Mouse (Mus musculus) urinary bladder, postnatal 14 days (tissue): ENCODE measurements around the gene Efcab5.
A peak's percentile ranks its signal among the peaks of the same experiment; 100 is the strongest.
"Not testable (repeated sequence)": the region's sequence is repeated elsewhere in the genome, so short reads cannot be mapped to it uniquely, and the experiment has no call there.

Source experiments
- DNase-seq: peaks from one replicate; pipeline ENCODE4 v3.0.0; 2021; ENCODE audit warnings: low spot score

Gene Efcab5

GRCm38 (mm10) chr11:77174531-77174930, 14.2 kb downstream of the Efcab5 start:
- DNase-seq = no peak

- no peak for DNase-seq
Observed at GRCm38 (mm10) chr11:77173731-77174130, 15.0 kb downstream of the Efcab5 start.

DNA sequence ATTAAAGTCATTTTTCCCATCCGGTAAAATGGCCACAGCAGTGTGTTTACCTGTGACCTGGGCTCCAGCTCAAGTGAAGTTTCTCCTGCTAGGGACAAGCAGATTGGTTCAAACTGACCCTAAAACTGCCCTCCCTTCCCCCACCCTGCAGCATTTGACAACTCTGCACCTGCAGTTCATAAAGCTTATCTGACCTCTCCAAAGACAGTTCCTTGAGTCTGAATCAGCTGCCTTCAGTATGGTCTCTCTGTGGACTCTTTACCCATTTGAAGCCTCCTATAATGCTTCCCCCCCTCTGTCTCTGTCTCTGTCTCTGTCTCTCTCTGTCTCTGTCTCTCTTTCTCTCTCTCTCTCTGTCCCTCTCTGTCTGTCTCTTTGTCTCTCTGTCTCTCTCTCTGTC, 28.0 kb downstream of the Efcab5 start:
- no peak for DNase-seq

GRCm38 (mm10) chr11:77160341-77160740, 28.4 kb downstream of the Efcab5 start:
- peak; percentile 20 for DNase-seq

- DNase-seq = no peak
Observed at GRCm38 (mm10) chr11:77154214-77154613, 34.6 kb downstream of the Efcab5 start.

DNA sequence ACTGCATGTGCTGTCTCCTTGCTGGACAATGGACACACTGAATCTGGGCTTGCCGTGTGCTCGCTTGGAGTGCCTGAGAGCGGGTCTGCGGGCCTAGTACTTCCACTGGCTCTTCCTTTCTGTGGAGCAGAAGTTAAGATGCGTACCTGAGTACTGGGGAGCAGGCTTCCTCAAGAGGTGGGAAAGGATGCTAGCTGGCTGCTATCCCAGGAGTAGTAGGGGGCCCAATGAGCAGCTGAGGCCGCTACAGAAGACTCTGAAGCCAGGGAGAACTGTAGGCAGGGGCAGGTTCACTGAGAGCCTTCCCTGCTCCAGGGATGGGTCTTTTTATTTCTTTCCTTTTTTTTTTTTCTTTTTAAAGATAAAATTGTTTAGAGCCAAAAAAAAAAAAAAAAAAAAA, 38.0 kb downstream of the Efcab5 start:
- no peak for DNase-seq

- not testable (repeated sequence) for DNase-seq
Observed at GRCm38 (mm10) chr11:77149783-77150630, 38.8 kb downstream of the Efcab5 start.

DNA sequence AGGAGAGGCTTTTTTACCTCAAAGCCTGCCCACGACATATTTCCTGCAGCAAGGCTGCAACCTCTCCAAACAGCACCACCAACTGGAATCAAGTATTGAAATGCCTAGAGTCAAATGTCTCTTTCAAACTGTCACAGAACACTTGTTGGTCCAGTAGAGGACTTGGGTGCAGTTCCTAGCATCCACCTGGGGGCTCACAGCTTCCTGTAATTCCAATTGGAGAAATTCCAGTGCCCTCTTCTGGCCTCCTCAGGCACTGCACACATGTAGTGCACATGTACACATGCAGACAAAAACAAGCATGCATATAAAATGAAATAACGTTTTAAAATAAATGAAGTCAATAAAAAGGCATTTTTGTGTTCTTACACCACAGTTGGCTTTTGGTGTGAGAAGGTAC, 40.0 kb downstream of the Efcab5 start:
- DNase-seq = no peak

GRCm38 (mm10) chr11:77147753-77148152, 41.0 kb downstream of the Efcab5 start:
- no peak for DNase-seq

DNA sequence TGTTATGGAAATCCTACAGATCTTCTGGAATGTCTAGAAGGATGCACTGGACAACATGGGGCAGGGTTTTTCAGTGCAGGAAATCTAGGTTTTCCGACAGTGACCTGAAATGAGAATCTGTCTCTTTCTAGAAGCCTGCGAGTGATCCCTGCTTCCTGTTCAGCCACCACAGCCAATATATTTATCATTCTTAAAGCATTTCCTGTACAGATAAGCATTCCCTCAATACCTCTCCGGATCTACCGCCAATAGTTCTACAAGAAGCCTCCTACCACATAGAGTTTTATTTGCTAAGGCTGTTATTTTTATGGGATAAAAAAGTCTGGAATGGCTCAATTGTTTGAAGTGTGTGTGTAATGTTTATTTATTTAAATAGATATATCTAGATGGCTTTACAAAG, 43.3 kb downstream of the Efcab5 start:
- no peak for DNase-seq

- no peak for DNase-seq
Observed at GRCm38 (mm10) chr11:77141938-77142337, 46.8 kb downstream of the Efcab5 start.

DNA sequence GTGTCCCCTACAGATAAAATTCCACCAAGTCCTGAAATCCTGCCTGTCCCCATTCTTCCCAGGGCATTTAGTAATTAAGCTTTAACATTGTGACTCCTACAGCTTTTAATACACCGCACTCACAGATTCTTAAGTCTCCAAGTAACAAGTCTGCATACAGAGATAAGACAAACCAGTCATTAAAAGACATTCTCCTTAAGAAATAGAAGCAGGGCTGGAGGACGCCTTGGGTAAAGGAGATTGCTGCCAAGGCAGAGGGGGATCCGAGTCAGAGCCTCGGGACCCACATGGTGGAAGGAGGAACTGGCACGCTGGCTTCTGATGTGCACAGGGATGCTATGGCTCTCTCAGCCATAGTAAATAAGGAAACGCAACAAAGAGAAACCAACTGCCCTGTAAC, 48.8 kb downstream of the Efcab5 start:
- no peak for DNase-seq

GRCm38 (mm10) chr11:77133450-77133849, 55.3 kb downstream of the Efcab5 start:
- no peak for DNase-seq

DNA sequence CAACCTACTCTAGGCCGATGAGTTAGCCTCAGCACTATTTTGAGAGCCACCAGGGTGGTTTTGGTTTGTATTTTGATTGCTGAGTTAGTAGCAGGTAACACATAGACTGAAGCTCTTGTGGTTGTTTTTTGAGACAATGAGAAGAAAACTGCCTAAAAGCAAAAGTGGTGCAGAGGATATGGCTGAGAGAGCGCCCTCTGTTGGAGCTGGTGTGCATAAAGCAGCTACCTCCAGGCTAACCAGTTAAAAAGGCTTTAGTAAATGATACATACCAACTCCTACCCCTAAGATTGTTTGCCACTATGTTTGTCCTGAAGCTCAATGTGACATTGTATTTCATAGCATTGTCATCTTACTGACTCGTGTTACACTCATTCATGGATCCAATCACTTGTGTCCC, 56.2 kb downstream of the Efcab5 start:
- no peak for DNase-seq

- no peak for DNase-seq
Observed at GRCm38 (mm10) chr11:77128562-77128961, 60.2 kb downstream of the Efcab5 start.

DNA sequence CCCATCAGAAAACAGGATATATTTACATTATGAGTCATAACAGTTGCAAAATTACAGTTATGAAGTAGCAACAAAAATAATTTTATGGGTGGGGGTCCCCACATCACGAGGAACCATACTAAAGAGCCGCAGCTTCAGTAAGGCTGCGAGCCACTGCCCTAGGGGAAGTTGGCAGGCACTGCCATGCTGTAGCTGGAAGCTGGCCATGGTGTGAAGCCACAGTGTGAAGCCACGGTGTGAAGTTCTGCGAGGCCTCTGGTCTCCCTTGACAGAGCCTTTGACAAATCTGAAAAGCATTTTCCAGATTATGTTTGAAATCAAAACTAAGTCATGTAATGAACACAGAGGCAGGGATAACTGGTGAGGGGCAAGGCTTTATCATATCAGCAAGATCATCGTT, 77.6 kb downstream of the Efcab5 start:
- no peak for DNase-seq

GRCm38 (mm10) chr11:77108442-77108841, 80.3 kb downstream of the Efcab5 start:
- DNase-seq = no peak

DNA sequence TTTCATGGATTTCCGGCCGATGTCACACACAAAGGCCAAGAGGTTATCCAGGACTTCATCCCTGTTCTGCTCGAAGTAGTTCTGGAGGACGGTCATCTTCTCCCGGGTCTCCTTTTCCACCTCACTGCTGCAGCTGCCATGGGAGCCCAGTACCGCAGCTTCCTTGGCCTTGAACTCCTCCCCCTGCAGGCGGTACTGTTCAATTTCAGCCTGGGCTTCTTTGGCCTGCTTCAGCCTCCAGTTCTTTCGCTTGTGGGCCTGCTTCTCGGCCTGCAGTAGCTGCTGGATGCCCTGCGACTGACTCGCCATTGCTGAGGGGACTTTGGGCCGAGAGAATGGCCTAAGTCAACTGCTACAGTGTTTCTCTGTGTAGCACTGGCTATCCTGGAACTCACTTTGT, 80.9 kb downstream of the Efcab5 start:
- not testable (repeated sequence) for DNase-seq

GRCm38 (mm10) chr11:77106961-77107360, 81.8 kb downstream of the Efcab5 start:
- no peak for DNase-seq

- peak; percentile 79 for DNase-seq
Observed at GRCm38 (mm10) chr11:77100137-77100937, 88.4 kb downstream of the Efcab5 start.

DNA sequence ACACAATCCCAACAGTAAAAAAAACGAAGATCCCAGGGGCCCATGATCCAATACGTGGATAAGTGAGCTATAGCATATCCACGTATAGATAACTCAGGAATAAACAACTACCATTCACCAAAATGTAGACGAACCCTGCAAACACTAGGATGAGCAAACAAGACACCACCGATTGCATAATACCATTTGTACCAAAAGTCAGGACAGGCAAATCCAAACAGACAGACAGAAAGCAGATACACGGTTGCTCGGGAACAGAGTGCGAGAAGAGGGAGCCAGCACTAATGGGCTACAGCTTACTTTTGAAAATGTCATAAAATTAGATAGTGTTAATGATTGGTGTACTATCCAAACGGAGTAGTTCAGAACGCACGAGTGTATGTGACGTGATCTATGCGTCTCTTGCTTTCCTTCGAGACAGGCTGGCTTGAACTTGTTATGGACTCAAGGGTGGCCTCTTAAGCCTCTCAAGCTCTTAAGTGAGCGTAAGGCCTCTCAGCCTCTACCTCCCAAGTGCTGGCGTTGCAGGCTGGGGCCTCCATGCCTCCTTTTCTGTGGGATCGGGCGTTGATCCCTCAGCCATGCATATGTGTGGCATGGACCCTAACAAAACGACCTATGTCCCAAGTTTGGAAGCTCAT, 90.3 kb downstream of the Efcab5 start:
- DNase-seq = no peak

- DNase-seq = no peak
Observed at GRCm38 (mm10) chr11:77096991-77097390, 91.8 kb downstream of the Efcab5 start.

GRCm38 (mm10) chr11:77096581-77096980, 92.2 kb downstream of the Efcab5 start:
- DNase-seq = no peak
